Mouse (Mus musculus) kidney, adult 8-10 months (tissue): ENCODE measurements at regions not wholly inside any gene's neighbourhood (a gene's known extent, or its start where the extent isn't known, plus 50 kb on each side); places are given as distances from the start of the nearest gene placed in this dataset.

Experiments used
- DNase-seq, 2 experiments: peaks; one replicate each; pipeline ENCODE4 v3.0.0; 2022

GRCm38 (mm10) chr2:167847281-167848077, 84.4 kb upstream of the Ptpn1 start:
- no peak for DNase-seq

GRCm38 (mm10) chr2:167845370-167845769, 86.5 kb upstream of the Ptpn1 start:
- DNase-seq: no peak

GRCm38 (mm10) chr2:167844556-167844955, 87.3 kb upstream of the Ptpn1 start:
- peak; percentile 71 to 80 for DNase-seq

GRCm38 (mm10) chr2:167843921-167844320, 87.9 kb upstream of the Ptpn1 start:
- DNase-seq: no peak

- no peak for DNase-seq
Observed at GRCm38 (mm10) chr2:167842993-167843392, 88.9 kb upstream of the Ptpn1 start.

GRCm38 (mm10) chr2:167842473-167842872, 89.4 kb upstream of the Ptpn1 start:
- DNase-seq: no peak

GRCm38 (mm10) chr2:167841339-167842240, 90.3 kb upstream of the Ptpn1 start:
- no peak for DNase-seq

- DNase-seq: no peak
Observed at GRCm38 (mm10) chr2:167840344-167840743, 91.5 kb upstream of the Ptpn1 start.

GRCm38 (mm10) chr2:167839324-167839981, 92.4 kb upstream of the Ptpn1 start:
- no peak for DNase-seq

GRCm38 (mm10) chr2:167837596-167837995, 94.3 kb upstream of the Ptpn1 start:
- no peak for DNase-seq

- DNase-seq: no peak
Observed at GRCm38 (mm10) chr2:167836611-167837010, 95.2 kb upstream of the Ptpn1 start.

GRCm38 (mm10) chr2:167834605-167835004, 97.3 kb upstream of the Ptpn1 start:
- no peak for DNase-seq

- DNase-seq: peak; percentile 77 to 78
Observed at GRCm38 (mm10) chr2:167833290-167833953, 98.4 kb upstream of the Ptpn1 start.

GRCm38 (mm10) chr2:167831076-167832039, 100.5 kb upstream of the Ptpn1 start:
- no peak for DNase-seq

GRCm38 (mm10) chr2:167828258-167828657, 103.6 kb upstream of the Ptpn1 start:
- DNase-seq: no peak

- no peak for DNase-seq
Observed at GRCm38 (mm10) chr2:167826922-167827703, 104.7 kb upstream of the Ptpn1 start.

GRCm38 (mm10) chr2:167823513-167823912, 108.3 kb upstream of the Ptpn1 start:
- peak; percentile 85 to 89 for DNase-seq

- DNase-seq: no peak
Observed at GRCm38 (mm10) chr2:167823044-167823443, 108.8 kb upstream of the Ptpn1 start.

GRCm38 (mm10) chr2:167821186-167821585, 110.7 kb upstream of the Ptpn1 start:
- DNase-seq: no peak

- no peak for DNase-seq
Observed at GRCm38 (mm10) chr2:167818799-167819198, 113.1 kb upstream of the Ptpn1 start.

GRCm38 (mm10) chr2:167817030-167817429, 114.8 kb upstream of the Ptpn1 start:
- no peak for DNase-seq
